Mouse (Mus musculus) hindbrain, embryonic 16.5 days (tissue): ENCODE results near the gene Elk3. TPM values are rescaled to one million over a fixed set of nuclear protein-coding genes. Genes with fewer than 3 reads are reported as not detected.

ENCODE experiments used
- ATAC-seq: fragments of 200-750 bp; cut with Nextera tagmentation; 2 replicates; pipeline ENCODE4 v1.8.0; 2017; ENCODE audit warnings: moderate TSS enrichment, moderate library complexity
- H3K27ac ChIP-seq: fragments of 300-500 bp; sonication (generic); 2 replicates; pipeline ENCODE4 v1.5.1; 2014; ENCODE audit warnings: low read depth, mild to moderate bottlenecking, control low read depth, low read length, moderate library complexity
- H3K27me3 ChIP-seq: fragments of 300-500 bp; sonication (generic); replicated peaks from 2 replicates; pipeline ENCODE4 v1.6.1; 2014; ENCODE audit warnings: low read length; ENCODE audit not compliant: control insufficient read depth, insufficient read depth
- H3K36me3 ChIP-seq: fragments of 300-500 bp; sonication (generic); 2 replicates; pipeline ENCODE4 v1.6.1; 2014; ENCODE audit warnings: mild to moderate bottlenecking, low read length, moderate library complexity, mixed read lengths; ENCODE audit not compliant: control insufficient read depth, insufficient read depth
- H3K4me1 ChIP-seq: fragments of 300-500 bp; sonication (generic); 2 replicates; pipeline ENCODE4 v1.6.1; 2014; ENCODE audit warnings: low read depth, low read length; ENCODE audit not compliant: control insufficient read depth, insufficient read depth
- H3K4me2 ChIP-seq: fragments of 300-500 bp; sonication (generic); 2 replicates; pipeline ENCODE4 v1.6.1; 2014; ENCODE audit warnings: mild to moderate bottlenecking, low read length, control low read depth, moderate library complexity
- H3K4me3 ChIP-seq: fragments of 300-500 bp; sonication (generic); 2 replicates; pipeline ENCODE4 v1.5.1; 2014; ENCODE audit warnings: mild to moderate bottlenecking, low read length, control low read depth, moderate library complexity
- H3K9ac ChIP-seq: fragments of 300-500 bp; sonication (generic); 2 replicates; pipeline ENCODE4 v1.6.1; 2014; ENCODE audit warnings: low read depth, mild to moderate bottlenecking, control low read depth, low read length, moderate library complexity
- H3K9me3 ChIP-seq: fragments of 300-500 bp; sonication (generic); 2 replicates; pipeline ENCODE4 v1.6.1; 2014; ENCODE audit warnings: mild to moderate bottlenecking, low read length, moderate library complexity; ENCODE audit not compliant: control insufficient read depth
- WGBS: fragments of 180-500 bp; shearing (Covaris S2); extraction: QIAGEN DNeasy Blood & Tissue Kit; methylation state at CpG from one replicate; pipeline ENCODE4 v1.1.7; 2014; 5-methylcytosine and 5-hydroxymethylcytosine counted together
- polyA plus RNA-seq: library from polyadenylated mRNA; unstranded; fragments of >200 nt; fragmentation: Nextera tagmentation; extraction: Ambion mirVana; gene quantifications from 2 replicates; pipeline ENCODE4 v1.2.1, GENCODE M21; 2015

Gene Elk3
- polyA plus RNA-seq, 1 experiment from 2014 or later = 4.1 TPM

DNA sequence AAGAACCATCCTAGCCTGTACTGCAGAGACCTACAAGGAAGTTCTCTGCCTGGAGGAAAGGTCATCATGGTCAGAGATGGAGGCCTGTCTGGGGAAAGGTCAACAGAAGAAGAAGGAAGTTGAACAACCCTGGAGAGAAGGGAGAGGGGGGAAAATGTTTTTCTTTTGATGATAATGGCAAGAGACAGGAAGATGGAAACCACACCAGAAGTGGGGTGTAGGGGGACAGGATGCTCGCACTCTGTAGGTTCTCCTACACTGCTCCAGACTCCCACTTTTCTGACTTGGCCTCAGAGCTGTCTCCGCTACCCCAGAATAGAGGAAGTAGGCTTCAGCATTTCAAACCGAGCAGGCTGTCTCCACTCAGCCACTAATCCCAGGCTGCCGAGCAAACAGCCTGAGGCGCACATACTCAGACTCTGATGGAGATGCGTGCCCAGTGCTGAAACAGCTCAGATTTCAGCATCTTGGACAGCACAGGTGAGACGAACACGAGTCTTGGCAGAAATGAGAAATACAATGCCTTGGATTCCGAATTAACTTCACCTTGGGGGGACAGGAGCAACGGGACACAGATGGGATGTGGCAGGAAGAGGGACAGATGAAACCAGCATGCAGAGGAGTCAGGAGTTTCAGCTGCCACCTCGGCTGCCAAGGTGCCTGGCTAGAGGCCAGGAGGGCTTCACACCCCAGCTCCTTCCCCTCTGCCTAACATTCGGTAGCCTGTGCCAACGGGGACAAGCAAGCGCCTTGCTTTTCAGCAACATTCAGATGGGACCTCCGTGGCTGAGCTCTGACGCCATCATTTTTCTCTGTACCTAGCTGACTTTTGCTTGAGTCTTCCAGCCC, 49.6 kb downstream of the Elk3 start:
- H3K4me1 ChIP-seq = peaks cover 33% of the 10 kb centered on the region
- ATAC-seq = peak; percentile 75

DNA sequence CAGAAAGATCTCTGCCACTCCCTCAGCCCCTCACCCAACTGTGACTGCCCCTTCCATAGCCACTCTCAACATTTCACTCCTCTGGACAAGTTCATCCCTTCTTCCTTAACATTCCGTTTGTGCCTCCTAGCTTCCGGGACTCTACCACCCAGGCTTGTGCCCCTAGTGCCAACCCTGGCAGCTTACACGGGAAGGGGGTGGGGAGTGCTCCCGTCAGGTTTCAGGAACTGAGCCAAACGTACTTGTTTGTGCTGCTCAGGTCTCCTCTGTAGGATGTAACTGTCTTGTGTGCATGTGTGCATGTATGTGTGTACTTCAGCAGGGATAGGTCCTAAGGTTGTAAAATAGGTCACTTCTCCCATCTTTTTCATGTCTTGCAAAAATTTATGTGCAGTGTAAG, 51.1 kb downstream of the Elk3 start:
- Histone ChIP-seq H3K27ac (no peak overlapping the region), H3K9ac (no peak overlapping the region), H3K4me1 (peaks cover 32% of the 10 kb centered on the region), H3K9me3 (no peaks in the 10 kb centered on the region), H3K4me3 (no peak overlapping the region), H3K27me3 (no peaks in the 10 kb centered on the region), H3K36me3 (no peaks in the 10 kb centered on the region), H3K4me2 (no peak overlapping the region)
- 47% methylated on average over 5 of the region's 5 CpGs for WGBS
- no peak for ATAC-seq

More for the DNA sequence above, 49.6 kb downstream of the Elk3 start:
- peak overlapping the region; percentile 44 for H3K4me2 ChIP-seq
- no peaks in the 10 kb centered on the region for H3K27me3 ChIP-seq
- peak overlapping the region; percentile 8; the same call in 1 of the 2 replicates for H3K4me3 ChIP-seq
- H3K27ac ChIP-seq = peak overlapping the region; percentile 74
- no peak overlapping the region; the same call in 1 of the 2 replicates for H3K9ac ChIP-seq
- 22% methylated on average over 16 of the region's 16 CpGs for WGBS
- no peaks in the 10 kb centered on the region for H3K9me3 ChIP-seq
- H3K36me3 ChIP-seq = no peaks in the 10 kb centered on the region

DNA sequence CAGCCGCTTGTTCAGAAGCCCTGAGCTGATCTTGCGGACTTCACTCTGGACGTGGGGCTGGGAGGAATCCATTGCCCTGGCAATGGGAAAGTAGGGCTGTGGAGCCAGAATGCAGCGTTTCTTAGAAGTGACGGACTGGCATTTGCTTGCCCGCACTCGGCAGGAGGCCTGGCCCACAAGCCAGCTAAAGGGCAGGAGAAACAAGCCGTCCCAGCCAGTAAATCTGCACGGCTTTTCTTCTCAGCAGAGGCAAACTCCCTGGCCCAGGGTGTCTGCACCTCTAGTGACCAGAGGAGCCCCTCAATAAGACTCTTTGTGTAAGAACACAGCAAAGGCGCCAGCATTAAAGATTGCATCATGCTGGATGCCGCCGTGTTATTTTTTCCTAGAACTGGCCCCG, 55.6 kb downstream of the Elk3 start:
- peak; percentile 81 for ATAC-seq
- no peak overlapping the region for H3K4me2 ChIP-seq

DNA sequence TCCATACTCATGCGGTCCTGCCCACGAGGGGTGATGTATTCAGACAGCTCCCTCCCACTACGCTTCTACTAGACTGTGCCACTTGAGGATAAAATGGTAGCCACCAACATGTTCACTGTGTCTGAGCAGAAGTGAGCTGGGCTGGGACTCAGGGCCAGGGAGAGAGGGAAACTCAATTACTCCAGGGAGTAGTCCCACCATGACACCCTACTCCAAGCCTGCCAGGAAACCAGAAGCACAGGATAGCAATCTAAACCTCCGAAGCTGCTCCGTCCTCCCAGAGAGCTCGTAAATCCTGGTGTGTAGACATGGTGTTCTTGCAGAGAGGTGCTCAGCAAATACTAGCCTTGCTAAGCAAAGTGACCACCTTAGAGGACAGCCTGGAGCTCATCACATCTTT, 57.8 kb downstream of the Elk3 start:
- no peaks in the 10 kb centered on the region for H3K27me3 ChIP-seq
- no peak for ATAC-seq
- no peaks in the 10 kb centered on the region for H3K9me3 ChIP-seq
- peaks cover 6% of the 10 kb centered on the region; the same call in 1 of the 2 replicates for H3K4me1 ChIP-seq
- no peak overlapping the region for H3K4me2 ChIP-seq
- no peak overlapping the region for H3K27ac ChIP-seq
- no peak overlapping the region for H3K9ac ChIP-seq
- H3K36me3 ChIP-seq = no peaks in the 10 kb centered on the region; the same call in 1 of the 2 replicates
- WGBS = 95% methylated on average over 6 of the region's 6 CpGs
- H3K4me3 ChIP-seq = no peak overlapping the region

More for the DNA sequence above, 55.6 kb downstream of the Elk3 start:
- H3K4me3 ChIP-seq = no peak overlapping the region
- 16% methylated on average over 13 of the region's 13 CpGs for WGBS
- H3K9me3 ChIP-seq = no peaks in the 10 kb centered on the region
- no peak overlapping the region for H3K9ac ChIP-seq
- H3K36me3 ChIP-seq = no peaks in the 10 kb centered on the region
- no peaks in the 10 kb centered on the region for H3K27me3 ChIP-seq
- H3K27ac ChIP-seq = peak overlapping the region; percentile 41
- H3K4me1 ChIP-seq = peaks cover 6% of the 10 kb centered on the region; the same call in 1 of the 2 replicates

DNA sequence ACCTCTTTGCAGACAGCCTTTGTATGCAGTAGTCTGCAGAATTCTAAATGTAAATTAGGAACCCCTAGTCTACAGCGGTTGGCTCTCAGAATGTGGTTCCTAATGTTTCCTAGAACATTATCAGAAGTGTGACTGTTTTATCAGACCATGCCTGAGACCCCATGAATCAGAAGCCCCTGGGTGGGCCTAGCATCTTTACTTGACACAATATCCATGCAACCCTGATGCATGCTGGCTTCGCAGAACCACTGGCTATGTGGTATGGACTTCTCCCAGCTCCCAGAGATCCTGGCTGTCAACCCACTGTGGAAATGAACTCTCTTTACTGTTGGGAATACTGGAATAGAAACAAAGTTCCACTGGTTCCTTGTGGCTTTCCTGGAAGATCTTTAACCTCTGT, 58.3 kb downstream of the Elk3 start:
- 94% methylated on average over 2 of the region's 2 CpGs for WGBS
- Histone ChIP-seq H3K9ac (no peak overlapping the region), H3K4me1 (peaks cover 9% of the 10 kb centered on the region; the same call in 1 of the 2 replicates), H3K4me2 (no peak overlapping the region), H3K4me3 (no peak overlapping the region), H3K36me3 (peaks cover 2% of the 10 kb centered on the region; the same call in 1 of the 2 replicates), H3K9me3 (no peaks in the 10 kb centered on the region), H3K27ac (no peak overlapping the region), H3K27me3 (no peaks in the 10 kb centered on the region)
- ATAC-seq = no peak

DNA sequence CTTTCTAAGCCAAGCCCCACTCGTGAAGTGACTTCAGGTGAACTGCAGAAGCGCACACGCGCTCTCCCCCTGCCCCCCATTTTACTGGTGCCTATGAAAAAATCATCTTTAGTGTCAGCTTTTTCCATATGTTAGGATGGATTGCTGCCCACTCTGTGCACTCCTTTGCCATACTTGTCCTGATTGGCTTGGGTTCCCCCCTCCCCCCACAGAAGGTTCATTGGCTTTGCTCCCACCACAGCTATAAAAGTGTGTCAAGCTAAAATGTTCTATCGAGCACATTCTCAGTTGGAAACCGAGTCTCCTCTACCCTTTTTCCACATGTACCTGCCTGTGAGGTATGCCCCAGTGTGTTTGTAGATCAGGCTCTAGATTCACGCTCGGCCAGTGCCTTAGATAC, 59.5 kb downstream of the Elk3 start:
- Histone ChIP-seq H3K4me1 (peaks cover 10% of the 10 kb centered on the region; the same call in 1 of the 2 replicates), H3K4me2 (no peak overlapping the region), H3K4me3 (no peak overlapping the region), H3K9ac (no peak overlapping the region), H3K9me3 (no peaks in the 10 kb centered on the region), H3K27ac (no peak overlapping the region), H3K27me3 (no peaks in the 10 kb centered on the region), H3K36me3 (peaks cover 2% of the 10 kb centered on the region; the same call in 1 of the 2 replicates)
- 79% methylated on average over 8 of the region's 8 CpGs for WGBS
- ATAC-seq = no peak

DNA sequence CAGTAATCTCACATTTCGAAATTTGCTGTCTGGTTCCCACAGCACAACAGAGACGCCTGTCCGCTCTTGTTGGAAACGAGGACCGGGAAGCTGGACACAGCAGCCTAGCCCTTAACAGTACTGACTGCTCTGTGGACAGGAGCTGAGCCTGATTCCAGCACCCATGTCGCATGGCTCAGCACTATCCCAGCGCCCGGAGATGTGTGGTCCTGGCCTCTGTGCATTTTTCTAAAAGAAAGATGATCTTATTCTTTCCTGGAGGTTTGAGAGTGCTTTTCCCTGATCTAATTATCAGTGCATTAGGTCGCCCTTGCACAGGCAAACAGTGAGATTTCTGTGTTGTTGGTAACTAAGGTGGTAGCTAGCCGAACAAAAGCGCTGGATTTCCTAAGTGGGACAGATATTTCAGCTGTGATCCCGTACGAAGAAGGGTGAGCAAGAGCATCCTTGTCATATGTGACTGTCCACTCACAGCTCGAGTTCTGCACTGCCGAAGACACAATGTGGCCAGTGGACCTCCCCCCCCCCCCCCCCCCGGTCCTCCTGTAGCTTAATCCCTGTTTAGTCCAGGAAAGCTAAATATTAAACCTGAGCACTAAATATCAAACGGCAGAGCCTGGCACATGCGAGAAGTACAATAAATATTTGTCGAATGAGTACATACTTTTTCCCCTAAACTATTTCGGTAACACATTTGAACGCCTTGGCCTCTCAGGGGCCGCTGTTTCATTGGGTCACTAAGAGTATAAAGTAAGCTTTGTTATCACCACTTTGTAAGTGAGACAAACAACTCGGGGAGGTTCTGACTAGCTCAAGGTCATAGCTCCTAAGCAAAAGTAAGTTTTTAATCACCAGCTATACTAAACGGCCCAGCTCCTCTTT, 60.3 kb downstream of the Elk3 start:
- 73% methylated on average over 23 of the region's 24 CpGs for WGBS
- no peaks in the 10 kb centered on the region for H3K9me3 ChIP-seq
- H3K4me1 ChIP-seq = peaks cover 10% of the 10 kb centered on the region; the same call in 1 of the 2 replicates
- H3K36me3 ChIP-seq = peaks cover 2% of the 10 kb centered on the region; the same call in 1 of the 2 replicates
- no peak overlapping the region for H3K4me2 ChIP-seq
- no peak overlapping the region for H3K9ac ChIP-seq
- ATAC-seq = no peak
- no peaks in the 10 kb centered on the region for H3K27me3 ChIP-seq
- H3K27ac ChIP-seq = no peak overlapping the region; the same call in 1 of the 2 replicates
- no peak overlapping the region for H3K4me3 ChIP-seq

DNA sequence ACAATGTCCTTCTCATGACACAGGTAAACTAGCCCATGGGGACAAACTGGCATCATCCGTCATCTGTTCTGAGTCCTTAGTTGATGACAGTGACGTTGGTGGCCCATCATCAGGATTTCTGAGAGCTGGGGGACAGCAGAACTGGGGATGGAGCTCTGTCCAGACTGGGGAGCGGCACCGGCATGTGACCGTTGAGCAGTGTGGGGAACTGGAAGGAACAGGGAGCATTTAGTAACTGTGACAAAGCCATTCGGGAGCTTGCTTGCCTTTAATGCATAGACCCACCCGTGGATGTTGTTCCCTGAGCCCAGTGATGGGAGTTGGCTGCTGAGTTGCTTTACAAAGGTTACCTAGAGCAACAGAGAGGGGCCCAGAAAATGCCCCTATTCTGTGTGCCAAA, 61.0 kb downstream of the Elk3 start:
- H3K4me1 ChIP-seq = peaks cover 9% of the 10 kb centered on the region; the same call in 1 of the 2 replicates
- no peak overlapping the region for H3K27ac ChIP-seq
- peaks cover 2% of the 10 kb centered on the region; the same call in 1 of the 2 replicates for H3K36me3 ChIP-seq
- 52% methylated on average over 7 of the region's 7 CpGs for WGBS
- H3K9me3 ChIP-seq = no peaks in the 10 kb centered on the region
- no peak overlapping the region for H3K4me2 ChIP-seq
- no peak overlapping the region for H3K9ac ChIP-seq
- no peaks in the 10 kb centered on the region for H3K27me3 ChIP-seq
- ATAC-seq = peak; percentile 37; the same call in 1 of the 2 replicates
- no peak overlapping the region for H3K4me3 ChIP-seq
